In genomic region chr9:87895526-87895925, GRCm38 (mm10) we compare ENCODE assay signal across 14 mouse cellular contexts.
A peak's percentile ranks its signal among the peaks of the same experiment; 100 is the strongest.
DNase-seq lines count a peak whose midpoint lies in the region.
"Had no signal": no experiment of that assay in that cellular context is flagged by ENCODE, and none has a peak within 500 bp of the region (broad histone marks: within the 10 kb centered on the region; RNA-seq: fewer than 3 reads in every experiment).

No protein-coding gene starts in this region.

- DNase-seq in adrenal gland, postnatal 10 days = peak; percentile 6
- DNase-seq in adrenal gland, postnatal 25 days = no peak
- DNase-seq in urinary bladder, postnatal 36 days (ENCODE audit: low spot score in 2 of 2) = peak; percentile 2 to 24
- no peak for DNase-seq in urinary bladder, postnatal 14 days (ENCODE audit: low spot score)
- DNase-seq in adipocyte (ENCODE audit: low spot score) = peak; percentile 14
- DNase-seq in left cerebral cortex, adult 11 months (ENCODE audit: low spot score) = no peak
- DNase-seq: adrenal gland, adult 2 months; adrenal gland, postnatal 14 days; cerebellum, adult 11 months; cerebellum, adult 18-20 months; cerebellum, adult 8-10 months; cerebellum, adult 9-11 months; cerebellum, postnatal 14 days; cerebellum, postnatal 36 days had no signal

Comparison
In these comparisons a context has a peak if more than half of its experiments do, and no peak if none do; other contexts are left out.
1. DNase-seq: peak in adrenal gland, postnatal 10 days (single experiment), urinary bladder, postnatal 36 days (2 of 2) and adipocyte (single experiment); none in adrenal gland, postnatal 25 days (single experiment), urinary bladder, postnatal 14 days (single experiment) and left cerebral cortex, adult 11 months (single experiment).